Mouse (Mus musculus): ENCODE data around the gene Tcn2. TPM values are rescaled to one million over a fixed set of nuclear protein-coding genes. Genes with fewer than 3 reads are reported as not detected.
A peak's percentile ranks its signal among the peaks of the same experiment; 100 is the strongest.

The Tcn2 gene
- polyA plus RNA-seq, 1 experiment from 2014 or later, result 14.8 TPM

DNA sequence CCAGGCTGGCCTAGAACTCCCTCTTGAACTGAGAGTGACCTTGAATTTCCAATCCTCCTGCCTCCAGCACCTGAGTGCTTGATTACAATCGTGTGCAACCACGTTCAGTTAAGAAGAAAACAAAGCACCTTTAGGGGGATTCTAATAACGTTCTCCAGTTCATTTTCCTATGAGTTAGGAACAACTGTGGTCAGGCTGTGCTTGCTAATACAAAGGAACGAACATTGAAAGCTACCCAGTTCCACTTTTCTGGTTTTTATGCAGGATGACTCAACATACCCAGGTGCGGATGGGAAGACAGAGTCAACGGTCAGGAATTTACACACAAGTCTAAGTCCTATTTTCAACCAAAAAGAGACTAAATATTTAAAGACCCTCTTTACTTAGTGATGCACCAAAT is 38.0 kb downstream of the Tcn2 start:
- Histone ChIP-seq H3K36me3 (no peaks in the 10 kb centered on the region), H3K4me2 (peak overlapping the region; percentile 74; the same call in 1 of the 2 replicates), H3K27ac (no peak overlapping the region), H3K9me3 (replicated peaks) (no peaks in the 10 kb centered on the region), H3K27me3 (peaks cover 7% of the 10 kb centered on the region), H3K4me1 (replicated peaks) (peaks cover 13% of the 10 kb centered on the region), H3K4me3 (replicated peaks) (no peak overlapping the region), H3K9ac (no peak overlapping the region)
- 54% methylated on average over 6 of the region's 6 CpGs for WGBS (ENCODE audit: insufficient replicate concordance)
- ATAC-seq (ENCODE audit: low read depth) (no peak), DNase-seq (no peak)

DNA sequence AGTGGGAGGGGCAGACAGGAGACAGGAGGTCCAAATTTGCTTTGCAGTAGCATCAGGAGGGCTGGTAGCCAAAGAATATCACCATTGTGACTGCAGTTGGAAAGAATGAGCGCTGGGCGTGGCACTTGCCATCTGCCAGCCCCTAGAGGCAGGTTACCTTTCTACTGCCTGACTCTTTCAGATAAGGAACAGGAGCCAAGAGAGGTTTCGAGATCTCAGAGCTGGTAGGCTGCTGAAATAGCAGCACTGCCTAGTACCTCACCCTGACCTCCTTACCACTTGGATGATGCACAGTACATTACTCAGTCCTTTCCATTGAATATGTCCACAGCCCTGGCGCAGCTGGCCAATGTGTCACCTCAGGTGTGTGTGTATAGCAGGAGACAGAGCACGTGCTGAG is 44.6 kb downstream of the Tcn2 start:
- WGBS (ENCODE audit: insufficient replicate concordance), result 37% methylated on average over 5 of the region's 5 CpGs
- Histone ChIP-seq H3K4me2 (peak overlapping the region; percentile 6; the same call in 1 of the 2 replicates), H3K36me3 (no peaks in the 10 kb centered on the region), H3K9me3 (replicated peaks) (no peaks in the 10 kb centered on the region), H3K4me1 (replicated peaks) (peaks cover 25% of the 10 kb centered on the region), H3K27ac (no peak overlapping the region), H3K4me3 (replicated peaks) (no peak overlapping the region), H3K9ac (no peak overlapping the region), H3K27me3 (peaks cover 13% of the 10 kb centered on the region)
- peak; percentile 95 for ATAC-seq (ENCODE audit: low read depth)
- peak; percentile 53 for DNase-seq

DNA sequence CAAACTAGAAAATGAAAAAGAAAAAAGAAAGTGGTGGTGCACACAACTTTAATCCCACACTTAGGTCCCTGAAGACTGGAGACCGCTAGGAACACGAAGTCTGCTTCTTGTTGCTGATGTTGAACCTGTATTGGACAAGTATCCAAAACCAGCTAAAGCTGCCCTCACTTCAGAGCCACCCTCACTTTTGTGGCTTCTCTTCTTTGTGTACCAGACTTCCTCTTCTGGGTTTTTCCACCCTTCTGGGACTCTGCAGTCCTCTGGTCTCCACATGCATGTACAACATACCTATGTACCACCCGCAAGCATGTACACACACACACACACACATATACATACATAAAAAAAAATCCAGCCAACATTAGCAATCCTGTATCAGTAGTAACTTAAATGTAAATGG is 48.2 kb downstream of the Tcn2 start:
- no peaks in the 10 kb centered on the region for H3K9me3 ChIP-seq (replicated peaks)
- peaks cover 13% of the 10 kb centered on the region; the same call in 1 of the 2 replicates for H3K27me3 ChIP-seq
- WGBS (ENCODE audit: insufficient replicate concordance), result 54% methylated on average over 3 of the region's 3 CpGs
- no peak overlapping the region for H3K4me2 ChIP-seq
- no peak for ATAC-seq (ENCODE audit: low read depth)
- DNase-seq, result no peak
- no peaks in the 10 kb centered on the region for H3K36me3 ChIP-seq
- H3K4me1 ChIP-seq (replicated peaks), result peaks cover 25% of the 10 kb centered on the region
- H3K9ac ChIP-seq, result no peak overlapping the region
- H3K27ac ChIP-seq, result no peak overlapping the region
- H3K4me3 ChIP-seq (replicated peaks), result no peak overlapping the region

DNA sequence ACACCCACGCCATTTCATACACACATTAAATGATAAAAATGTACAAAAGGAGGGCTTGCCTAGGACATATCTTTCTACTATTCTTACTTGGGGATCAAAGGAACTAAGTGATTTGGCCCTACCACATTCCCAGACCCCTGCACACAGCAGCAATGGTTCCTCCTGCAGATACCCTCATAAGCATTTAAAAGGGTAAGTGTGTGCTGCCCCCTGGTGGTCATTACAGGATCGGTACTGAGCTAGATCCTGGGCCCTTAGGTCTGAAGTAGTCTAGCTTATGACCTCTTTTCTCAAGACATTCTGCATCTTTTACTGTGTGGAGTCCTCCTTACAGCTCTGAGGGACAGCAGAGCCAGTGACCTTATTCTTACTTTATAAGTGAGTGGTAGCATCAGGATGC is 52.1 kb downstream of the Tcn2 start:
- Histone ChIP-seq H3K9me3 (replicated peaks) (no peaks in the 10 kb centered on the region), H3K27ac (no peak overlapping the region), H3K9ac (no peak overlapping the region), H3K4me3 (replicated peaks) (no peak overlapping the region), H3K27me3 (peaks cover 16% of the 10 kb centered on the region; the same call in 1 of the 2 replicates), H3K4me2 (no peak overlapping the region), H3K4me1 (replicated peaks) (0 out of 2 replicates have a peak, but pooled peaks cover 4% of the 10 kb centered on the region), H3K36me3 (no peaks in the 10 kb centered on the region)
- DNase-seq (peak; percentile 24), ATAC-seq (ENCODE audit: low read depth) (no peak)
- WGBS (ENCODE audit: insufficient replicate concordance), result 26% methylated on average over 2 of the region's 2 CpGs

DNA sequence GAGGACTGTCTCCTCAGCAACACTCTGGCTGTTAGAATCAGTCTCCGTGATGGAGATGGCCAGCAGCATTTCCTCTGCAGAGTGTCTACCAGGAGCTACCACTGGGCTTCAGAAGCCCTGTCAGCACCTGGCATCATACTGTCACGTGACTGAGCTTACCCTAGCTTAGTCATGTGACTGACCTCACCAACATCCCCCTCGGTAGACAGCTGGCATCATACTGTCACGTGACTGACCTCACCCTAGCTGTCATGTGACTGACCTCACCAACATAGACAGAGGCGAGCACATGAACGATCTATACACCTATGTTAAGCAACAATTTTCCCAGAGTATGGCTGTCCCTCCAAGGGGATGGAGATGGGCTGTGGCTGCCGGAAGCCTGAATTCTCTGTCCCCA is 53.3 kb downstream of the Tcn2 start:
- Histone ChIP-seq H3K36me3 (no peaks in the 10 kb centered on the region), H3K4me1 (replicated peaks) (no peaks in the 10 kb centered on the region), H3K4me2 (no peak overlapping the region), H3K9me3 (replicated peaks) (no peaks in the 10 kb centered on the region), H3K27ac (no peak overlapping the region), H3K4me3 (replicated peaks) (no peak overlapping the region), H3K27me3 (peaks cover 16% of the 10 kb centered on the region; the same call in 1 of the 2 replicates), H3K9ac (no peak overlapping the region)
- ATAC-seq (ENCODE audit: low read depth) (no peak), DNase-seq (no peak)
- WGBS (ENCODE audit: insufficient replicate concordance), result 54% methylated on average over 7 of the region's 7 CpGs

DNA sequence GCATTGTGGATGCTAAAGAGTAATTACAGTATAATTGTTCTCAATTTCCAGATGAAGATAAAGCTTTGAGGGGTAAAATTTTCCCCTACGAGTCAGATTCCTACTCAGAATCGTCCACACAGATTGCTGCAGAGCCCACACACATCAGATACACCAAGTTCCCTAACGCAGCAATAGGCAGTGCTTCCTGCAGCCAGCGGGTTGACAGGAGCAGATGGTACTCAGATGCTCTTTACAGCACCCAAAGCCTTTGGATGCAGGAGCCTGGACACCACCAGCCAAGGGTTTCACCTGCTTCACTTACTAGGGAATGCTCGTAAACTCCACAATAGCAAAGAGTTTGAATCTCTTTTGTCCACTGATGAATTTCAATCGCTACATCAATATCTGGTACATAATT is 55.5 kb downstream of the Tcn2 start:
- no peak overlapping the region for H3K27ac ChIP-seq
- no peaks in the 10 kb centered on the region for H3K36me3 ChIP-seq
- DNase-seq, result no peak
- H3K4me3 ChIP-seq (replicated peaks), result no peak overlapping the region
- ATAC-seq (ENCODE audit: low read depth), result no peak
- H3K27me3 ChIP-seq, result 0 out of 2 replicates have a peak, but pooled peaks cover 7% of the 10 kb centered on the region
- H3K4me1 ChIP-seq (replicated peaks), result no peaks in the 10 kb centered on the region
- no peak overlapping the region for H3K9ac ChIP-seq
- 50% methylated on average over 6 of the region's 6 CpGs for WGBS (ENCODE audit: insufficient replicate concordance)
- H3K4me2 ChIP-seq, result no peak overlapping the region
- no peaks in the 10 kb centered on the region for H3K9me3 ChIP-seq (replicated peaks)

Other genes with a start within 250 kb of the Tcn2 start
- gene Osbp2, start 68.3 kb downstream of the Tcn2 start, polyA plus RNA-seq (2015; fragmentation: Nextera tagmentation; extraction: Ambion mirVana), result 0.18 and 0.27 TPM in 2 replicates
- gene 4921536K21Rik, start 37.1 kb downstream of the Tcn2 start, polyA plus RNA-seq (2015; fragmentation: Nextera tagmentation; extraction: Ambion mirVana), result 0.03 TPM in 1 of 2 replicates, not detected in the other
- gene Dusp18, start 36.9 kb downstream of the Tcn2 start, polyA plus RNA-seq (2015; fragmentation: Nextera tagmentation; extraction: Ambion mirVana), result 0.43 and 0.48 TPM in 2 replicates
- gene Slc35e4, start 17.5 kb downstream of the Tcn2 start, polyA plus RNA-seq (2015; fragmentation: Nextera tagmentation; extraction: Ambion mirVana), result 0.45 and 0.68 TPM in 2 replicates
- gene Pes1, start 31.8 kb upstream of the Tcn2 start, polyA plus RNA-seq (2015; fragmentation: Nextera tagmentation; extraction: Ambion mirVana), result 60.0 and 69.4 TPM in 2 replicates
- gene 4930556J24Rik, start 44.6 kb upstream of the Tcn2 start, polyA plus RNA-seq (2015; fragmentation: Nextera tagmentation; extraction: Ambion mirVana), result 0.13 TPM in 1 of 2 replicates, not detected in the other
- gene Gal3st1, start 51.5 kb upstream of the Tcn2 start, polyA plus RNA-seq (2015; fragmentation: Nextera tagmentation; extraction: Ambion mirVana), result 0.76 and 0.78 TPM in 2 replicates
- gene Sec14l4, start 99.3 kb upstream of the Tcn2 start, polyA plus RNA-seq (2015; fragmentation: Nextera tagmentation; extraction: Ambion mirVana), result 0.96 and 1.2 TPM in 2 replicates
- gene Sec14l3, start 132.7 kb upstream of the Tcn2 start, polyA plus RNA-seq (2015; fragmentation: Nextera tagmentation; extraction: Ambion mirVana), result not detected in 2 replicates
- 32.2 and 33.9 TPM in 2 replicates for gene Mtfp1, start 163.3 kb upstream of the Tcn2 start, polyA plus RNA-seq (2015; fragmentation: Nextera tagmentation; extraction: Ambion mirVana)
- gene Sec14l2, start 191.3 kb upstream of the Tcn2 start, polyA plus RNA-seq (2015; fragmentation: Nextera tagmentation; extraction: Ambion mirVana), result 5.8 and 7.0 TPM in 2 replicates
- gene Rnf215, start 203.0 kb upstream of the Tcn2 start, polyA plus RNA-seq (2015; fragmentation: Nextera tagmentation; extraction: Ambion mirVana), result 5.6 and 6.1 TPM in 2 replicates
- gene Ccdc157, start 228.1 kb upstream of the Tcn2 start, polyA plus RNA-seq (2015; fragmentation: Nextera tagmentation; extraction: Ambion mirVana), result 0.65 and 0.87 TPM in 2 replicates
- gene Sf3a1, start 228.2 kb upstream of the Tcn2 start, polyA plus RNA-seq (2015; fragmentation: Nextera tagmentation; extraction: Ambion mirVana), result 23.5 and 32.9 TPM in 2 replicates